Mouse (Mus musculus) cerebellum, adult 2 months (tissue): ENCODE data around the gene Dhx16. TPM values are rescaled to one million over a fixed set of nuclear protein-coding genes. Genes with fewer than 3 reads are reported as not detected.
A peak's percentile ranks its signal among the peaks of the same experiment; 100 is the strongest.

Source experiments
- DNase-seq, 2 experiments: peaks; one replicate each; pipeline ENCODE4 v3.0.0; 2021
- H3K27ac ChIP-seq: fragments of 200-500 bp; 2 replicates; pipeline ENCODE4 v1.5.1; 2012; ENCODE audit warnings: low read length, control low read depth, inconsistent platforms; ENCODE audit not compliant: insufficient read depth
- H3K27me3 ChIP-seq: fragments of 200-500 bp; 2 replicates; pipeline ENCODE4 v1.6.1; 2012; ENCODE audit warnings: inconsistent platforms, mild to moderate bottlenecking, low read length, moderate library complexity; ENCODE audit not compliant: control insufficient read depth, insufficient read depth
- H3K4me1 ChIP-seq: fragments of 200-500 bp; 2 replicates; pipeline ENCODE4 v1.6.1; 2011; ENCODE audit warnings: low read length; ENCODE audit not compliant: control insufficient read depth, insufficient read depth
- H3K4me3 ChIP-seq: fragments of 200-500 bp; replicated peaks from 2 replicates; pipeline ENCODE3; 2011; ENCODE audit warnings: mild to moderate bottlenecking, low read depth, low read length, control low read depth; ENCODE audit not compliant: insufficient read depth
- CTCF ChIP-seq: fragments of 200-500 bp; IDR thresholded peaks from 2 replicates; pipeline ENCODE4 v1.5.1; 2011; ENCODE audit warnings: low read depth, mild to moderate bottlenecking, control low read depth, low read length, moderate library complexity, borderline replicate concordance; ENCODE audit not compliant: insufficient read depth
- POLR2A ChIP-seq: fragments of 200-500 bp; IDR thresholded peaks from 2 replicates; pipeline ENCODE4 v1.6.1; 2011; ENCODE audit warnings: low read length, control low read depth, borderline replicate concordance; ENCODE audit not compliant: insufficient read depth
- WGBS: fragments of 180-500 bp; shearing (Covaris S2); methylation state at CpG from one replicate; pipeline ENCODE4 v1.1.7; 2018; 5-methylcytosine and 5-hydroxymethylcytosine counted together
- polyA plus RNA-seq: library from polyadenylated mRNA; depleted of rRNA; stranded (reverse); fragments of >200 nt; gene quantifications from 2 replicates; pipeline ENCODE4 v1.2.3, GENCODE M21; 2012; rRNA removed

Gene Dhx16
- polyA plus RNA-seq, 1 experiment: 52.2 TPM

- peak; percentile 47 to 54 for DNase-seq
- TF ChIP-seq POLR2A: no peak
- TF ChIP-seq CTCF: peak; percentile 85
- Histone ChIP-seq H3K4me1 (no peaks in the 10 kb centered on the region), H3K4me3 (no peak overlapping the region), H3K27ac (no peak overlapping the region), H3K27me3 (no peaks in the 10 kb centered on the region)
- WGBS: 31% methylated on average over 2 of the region's 2 CpGs
Measured at GRCm38 (mm10) chr17:35937700-35938348, 58.2 kb downstream of the Dhx16 start.

GRCm38 (mm10) chr17:35939108-35939507 is 59.5 kb downstream of the Dhx16 start:
- Histone ChIP-seq H3K27me3 (no peaks in the 10 kb centered on the region), H3K27ac (no peak overlapping the region), H3K4me1 (no peaks in the 10 kb centered on the region), H3K4me3 (no peak overlapping the region)
- no peak for TF ChIP-seq POLR2A
- no peak for TF ChIP-seq CTCF
- 38% methylated on average over 2 of the region's 2 CpGs for WGBS
- no peak for DNase-seq

- 55% methylated on average over 1 of the region's 1 CpGs for WGBS
- no peak for TF ChIP-seq CTCF
- no peak for TF ChIP-seq POLR2A
- H3K4me3 ChIP-seq: no peak overlapping the region
- no peaks in the 10 kb centered on the region for H3K4me1 ChIP-seq
- H3K27me3 ChIP-seq: no peaks in the 10 kb centered on the region
- H3K27ac ChIP-seq: no peak overlapping the region
- no peak for DNase-seq
Measured at GRCm38 (mm10) chr17:35939941-35940340, 60.3 kb downstream of the Dhx16 start.

Other genes starting within 250 kb of the Dhx16 start
- gene Mucl3, start 236.1 kb upstream of the Dhx16 start, polyA plus RNA-seq: not detected in 2 replicates
- gene Vars2, start 212.2 kb upstream of the Dhx16 start, polyA plus RNA-seq: 35.5 and 35.9 TPM in 2 replicates
- 30.7 and 34.8 TPM in 2 replicates for gene Gtf2h4, start 206.1 kb upstream of the Dhx16 start, polyA plus RNA-seq
- gene Ddr1, start 175.2 kb upstream of the Dhx16 start, polyA plus RNA-seq: 76.7 and 76.9 TPM in 2 replicates
- 22.6 and 25.2 TPM in 2 replicates for gene Ier3, start 58.1 kb upstream of the Dhx16 start, polyA plus RNA-seq
- 129 and 140 TPM in 2 replicates for gene Flot1, start 56.6 kb upstream of the Dhx16 start, polyA plus RNA-seq
- gene Tubb5, start 41.5 kb upstream of the Dhx16 start, polyA plus RNA-seq: 320 TPM in 2 replicates
- 12.1 and 16.1 TPM in 2 replicates for gene Mdc1, start 38.3 kb upstream of the Dhx16 start, polyA plus RNA-seq
- gene Nrm, start 18.5 kb upstream of the Dhx16 start, polyA plus RNA-seq: 8.6 and 12.0 TPM in 2 replicates
- gene Ppp1r18, start 14.2 kb upstream of the Dhx16 start, polyA plus RNA-seq: 8.7 and 9.7 TPM in 2 replicates
- gene 2310061I04Rik, start 17.6 kb downstream of the Dhx16 start, polyA plus RNA-seq: 161 and 173 TPM in 2 replicates
- gene Atat1, start 30.3 kb downstream of the Dhx16 start, polyA plus RNA-seq: 80.2 and 81.5 TPM in 2 replicates
- gene Mrps18b, start 36.6 kb downstream of the Dhx16 start, polyA plus RNA-seq: 62.5 and 65.1 TPM in 2 replicates
- 42.3 and 44.9 TPM in 2 replicates for gene Ppp1r10, start 36.6 kb downstream of the Dhx16 start, polyA plus RNA-seq
- 85.8 and 99.1 TPM in 2 replicates for gene Abcf1, start 89.9 kb downstream of the Dhx16 start, polyA plus RNA-seq
- gene Gnl1, start 100.0 kb downstream of the Dhx16 start, polyA plus RNA-seq: 92.5 and 103 TPM in 2 replicates
- gene Prr3, start 100.4 kb downstream of the Dhx16 start, polyA plus RNA-seq: 38.8 and 42.6 TPM in 2 replicates
- gene H2-T24, start 140.7 kb downstream of the Dhx16 start, polyA plus RNA-seq: 0.95 and 1.1 TPM in 2 replicates
- gene H2-T23, start 153.0 kb downstream of the Dhx16 start, polyA plus RNA-seq: 13.0 and 17.3 TPM in 2 replicates
- 25.5 and 31.0 TPM in 2 replicates for gene H2-T22, start 162.9 kb downstream of the Dhx16 start, polyA plus RNA-seq
- gene Gm6034, start 163.1 kb downstream of the Dhx16 start, polyA plus RNA-seq: not detected in 2 replicates
- 0.08 and 0.15 TPM in 2 replicates for gene Gm11127, start 178.6 kb downstream of the Dhx16 start, polyA plus RNA-seq
- 0.10 TPM in 1 of 2 replicates, not detected in the other for gene Gm19684, start 241.9 kb downstream of the Dhx16 start, polyA plus RNA-seq
- not detected in 2 replicates for gene Gm7030, start 249.6 kb downstream of the Dhx16 start, polyA plus RNA-seq